ENCODE assay signal across 15 mouse cellular contexts in the genomic region with DNA sequence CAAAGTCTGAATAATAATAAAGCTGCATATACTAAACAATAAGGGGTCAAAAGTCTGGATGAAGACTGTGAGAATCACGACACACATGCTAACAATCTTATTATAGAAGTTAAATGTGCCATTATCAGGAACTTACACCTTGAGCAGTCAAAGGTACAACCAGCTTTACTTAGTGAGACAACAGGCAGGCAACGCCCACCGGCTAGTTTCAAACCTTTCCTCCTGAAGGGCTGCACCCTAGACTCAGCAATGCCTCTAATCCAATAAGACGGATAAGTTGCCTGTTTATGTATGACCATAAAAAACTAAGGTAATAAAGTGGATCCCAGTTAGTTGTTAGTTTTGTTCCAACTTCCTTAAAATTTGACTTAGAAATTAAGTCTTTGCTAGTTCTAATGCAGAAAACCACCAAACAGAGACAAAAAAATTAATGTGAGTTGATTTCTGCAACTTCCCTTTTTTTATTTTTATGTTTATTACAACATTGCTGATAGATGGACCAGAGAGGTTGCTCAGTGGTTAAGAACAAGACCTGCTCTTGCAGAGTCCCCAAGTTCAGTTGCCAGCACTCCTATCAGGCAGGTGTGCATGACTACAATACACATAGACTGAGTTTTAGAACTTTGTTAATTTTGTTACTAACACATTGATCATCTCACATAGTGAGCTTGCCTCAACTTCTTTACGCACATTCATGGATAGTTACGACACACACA.
"Had no signal": no experiment of that assay in that cellular context is flagged by ENCODE, and none has a peak within 500 bp of the region (broad histone marks: within the 10 kb centered on the region; RNA-seq: fewer than 3 reads in every experiment).

No protein-coding gene starts in this region.

- H3K27ac ChIP-seq: kidney, postnatal 0 days; layer of hippocampus, adult 2 months; left cerebral cortex, adult 2 months; limb, embryonic 10.5 days; liver, embryonic 15.5 days; macrophage; midbrain, embryonic 13.5 days had no signal

- H3K9me3 ChIP-seq: limb, embryonic 10.5 days; liver, embryonic 15.5 days; midbrain, embryonic 13.5 days had no signal

- H3K9ac ChIP-seq: liver, embryonic 15.5 days; lung, embryonic 14.5 days; midbrain, embryonic 13.5 days had no signal

- H3K36me3 ChIP-seq: limb, embryonic 10.5 days; liver, embryonic 15.5 days; midbrain, embryonic 13.5 days had no signal

- H3K4me2 ChIP-seq: liver, embryonic 11.5 days; liver, embryonic 15.5 days; lung, embryonic 14.5 days; midbrain, embryonic 13.5 days had no signal

- H3K27me3 ChIP-seq: liver, embryonic 15.5 days; midbrain, embryonic 13.5 days had no signal

- DNase-seq: kidney, adult 8-10 months; kidney, postnatal 36 days; lung, embryonic 14.5 days; lung, postnatal 14 days; right cerebral cortex, postnatal 25 days; thymus, adult 2 months; thymus, postnatal 25 days had no signal

- H3K4me1 ChIP-seq: liver, embryonic 15.5 days; midbrain, embryonic 13.5 days had no signal

- ATAC-seq: midbrain, embryonic 13.5 days had no signal

- H3K4me3 ChIP-seq: layer of hippocampus, adult 2 months; left cerebral cortex, adult 2 months; limb, embryonic 10.5 days; liver, embryonic 15.5 days; midbrain, embryonic 13.5 days had no signal
